Mouse (Mus musculus): Measurements from ENCODE around the gene Lamtor3.

- TF ChIP-seq CTCF (IDR thresholded peaks at IDR 0.05; ENCODE audit: low read depth, low read length), result no peak
- no peak for TF ChIP-seq POLR2A (IDR thresholded peaks at IDR 0.05; ENCODE audit: borderline replicate concordance, low read depth, low read length)
Observed at GRCm38 (mm10) chr3:137968820-137969486, 50.6 kb downstream of the Lamtor3 start.
